Mouse (Mus musculus) lung, embryonic 15.5 days (tissue): Measurements from ENCODE around the gene Rnf43. TPM values are rescaled to one million over a fixed set of nuclear protein-coding genes. Genes with fewer than 3 reads are reported as not detected.

Experiments used
- ATAC-seq: fragments of 200-750 bp; cut with Nextera tagmentation; 2 replicates; pipeline ENCODE4 v1.8.0; 2017; ENCODE audit warnings: moderate number of reproducible peaks, borderline replicate concordance; ENCODE audit not compliant: low FRiP score, low TSS enrichment; ENCODE audit errors: extremely low read depth
- H3K27ac ChIP-seq: fragments of 300-500 bp; sonication (generic); 2 replicates; pipeline ENCODE4 v1.5.1; 2015; ENCODE audit warnings: moderate library complexity, mild to moderate bottlenecking, inconsistent platforms
- H3K27me3 ChIP-seq: fragments of 300-500 bp; sonication (generic); 2 replicates; pipeline ENCODE4 v1.6.1; 2015; ENCODE audit warnings: inconsistent platforms
- H3K36me3 ChIP-seq: fragments of 300-500 bp; sonication (generic); 2 replicates; pipeline ENCODE4 v1.6.1; 2015; ENCODE audit warnings: inconsistent platforms
- H3K4me1 ChIP-seq: fragments of 300-500 bp; sonication (generic); 2 replicates; pipeline ENCODE4 v1.6.1; 2015; ENCODE audit warnings: inconsistent platforms
- H3K4me2 ChIP-seq: fragments of 300-500 bp; sonication (generic); 2 replicates; pipeline ENCODE4 v1.6.1; 2015; ENCODE audit warnings: inconsistent platforms, mild to moderate bottlenecking, moderate library complexity
- H3K4me3 ChIP-seq: fragments of 300-500 bp; sonication (generic); 2 replicates; pipeline ENCODE4 v1.5.1; 2015; ENCODE audit warnings: mild to moderate bottlenecking, inconsistent platforms
- H3K9ac ChIP-seq: fragments of 300-500 bp; sonication (generic); 2 replicates; pipeline ENCODE4 v1.6.1; 2015; ENCODE audit warnings: inconsistent platforms
- H3K9me3 ChIP-seq: fragments of 300-500 bp; sonication (generic); 2 replicates; pipeline ENCODE4 v1.6.1; 2016; ENCODE audit warnings: inconsistent platforms
- WGBS: fragments of 180-500 bp; shearing (Covaris S2); methylation state at CpG from one replicate; pipeline ENCODE4 v1.1.7; 2015; 5-methylcytosine and 5-hydroxymethylcytosine counted together
- polyA plus RNA-seq: library from polyadenylated mRNA; unstranded; fragments of >200 nt; fragmentation: Nextera tagmentation; extraction: Ambion mirVana; gene quantifications from 2 replicates; pipeline ENCODE4 v1.2.1, GENCODE M21; 2015

Rnf43 gene
- polyA plus RNA-seq, 1 experiment from 2014 or later = 16.4 TPM

DNA sequence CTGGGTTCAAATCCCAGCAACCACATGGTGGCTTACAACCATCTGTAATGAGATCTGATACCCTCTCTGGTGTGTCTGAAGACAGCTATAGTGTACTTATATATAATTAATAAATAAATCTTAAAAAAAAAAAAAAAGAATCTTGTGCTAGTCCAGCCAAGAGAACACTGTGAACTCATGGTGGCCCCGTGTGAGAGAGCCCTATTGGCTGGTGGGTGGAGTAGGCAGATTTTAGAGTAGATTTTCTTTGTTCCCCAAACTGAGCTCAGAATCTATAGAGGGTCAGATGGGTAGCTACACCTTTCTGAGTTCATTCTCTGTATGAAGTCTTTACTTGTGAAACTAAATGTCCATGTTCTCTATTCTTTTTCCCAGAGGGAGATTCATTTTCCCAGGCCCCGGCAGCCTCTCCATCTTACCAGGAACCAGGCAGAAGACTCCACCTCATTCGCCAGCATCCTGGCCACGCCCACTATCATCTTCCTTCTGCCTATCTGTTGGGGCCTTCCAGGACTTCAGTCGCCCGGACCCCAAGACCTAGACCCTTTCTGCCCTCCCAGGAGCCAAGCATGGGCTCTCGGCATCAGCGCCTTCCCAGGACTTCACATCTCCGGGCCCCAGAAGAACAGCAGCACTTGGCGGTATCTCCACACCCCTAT is 68.3 kb downstream of the Rnf43 start:
- Histone ChIP-seq H3K27ac (no peak overlapping the region), H3K4me1 (peaks cover 14% of the 10 kb centered on the region), H3K4me2 (no peak overlapping the region), H3K36me3 (peaks cover 8% of the 10 kb centered on the region; the same call in 1 of the 2 replicates), H3K9ac (no peak overlapping the region), H3K9me3 (no peaks in the 10 kb centered on the region), H3K4me3 (no peak overlapping the region), H3K27me3 (no peaks in the 10 kb centered on the region)
- no peak for ATAC-seq
- WGBS = 77% methylated on average over 10 of the region's 10 CpGs

DNA sequence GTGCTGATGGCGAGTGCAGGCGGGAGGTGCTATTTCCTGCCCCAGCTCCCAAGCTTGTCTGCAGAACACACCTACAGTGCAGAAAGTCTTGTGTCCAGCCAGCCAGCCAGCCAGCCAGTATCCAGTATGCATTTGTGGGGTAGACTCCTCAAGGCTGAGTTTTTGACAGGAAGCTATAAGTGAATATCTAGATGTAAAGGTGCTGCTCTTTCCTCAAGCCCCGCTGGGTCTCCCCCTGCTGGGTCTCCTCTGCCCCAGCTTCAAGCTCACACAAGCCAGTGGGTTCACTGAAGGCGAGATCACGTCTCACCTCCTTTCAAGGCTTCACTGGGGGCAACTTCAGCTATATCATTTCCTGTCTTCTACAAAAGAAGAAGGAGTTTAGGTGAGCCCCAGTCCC is 71.8 kb downstream of the Rnf43 start:
- H3K9me3 ChIP-seq = no peaks in the 10 kb centered on the region
- no peak overlapping the region; the same call in 1 of the 2 replicates for H3K9ac ChIP-seq
- H3K4me1 ChIP-seq = peaks cover 17% of the 10 kb centered on the region
- no peak overlapping the region for H3K27ac ChIP-seq
- no peak overlapping the region for H3K4me3 ChIP-seq
- no peaks in the 10 kb centered on the region for H3K27me3 ChIP-seq
- no peak for ATAC-seq
- 44% methylated on average over 5 of the region's 5 CpGs for WGBS
- H3K4me2 ChIP-seq = 0 out of 2 replicates have a peak overlapping the region, but pooled peaks have one; percentile 5
- H3K36me3 ChIP-seq = peaks cover 9% of the 10 kb centered on the region; the same call in 1 of the 2 replicates

DNA sequence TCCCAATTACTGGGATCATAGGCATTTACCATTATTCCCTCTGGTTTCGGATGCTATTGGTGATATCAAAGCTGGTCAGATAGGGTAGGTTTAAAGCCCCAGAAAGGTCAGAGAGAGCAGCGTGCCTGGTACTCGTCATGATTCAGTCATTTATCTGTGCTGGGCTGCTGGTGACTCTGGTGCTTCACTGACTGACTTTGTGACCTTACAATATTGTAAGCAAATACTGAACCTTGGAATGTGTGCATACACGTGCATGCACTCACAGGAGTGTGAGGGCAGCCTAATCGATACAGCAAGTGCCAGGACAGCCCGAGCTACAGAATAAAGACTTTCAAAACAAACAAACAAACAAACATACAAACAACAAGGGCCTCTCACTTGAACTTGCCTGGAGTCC is 73.2 kb downstream of the Rnf43 start:
- Histone ChIP-seq H3K4me1 (peaks cover 17% of the 10 kb centered on the region), H3K9me3 (no peaks in the 10 kb centered on the region), H3K27ac (peak overlapping the region; percentile 90; the same call in 1 of the 2 replicates), H3K36me3 (peaks cover 20% of the 10 kb centered on the region), H3K9ac (0 out of 2 replicates have a peak overlapping the region, but pooled peaks have one; percentile 50), H3K27me3 (no peaks in the 10 kb centered on the region), H3K4me2 (peak overlapping the region; percentile 75), H3K4me3 (no peak overlapping the region)
- WGBS = 59% methylated on average over 6 of the region's 6 CpGs
- no peak for ATAC-seq

DNA sequence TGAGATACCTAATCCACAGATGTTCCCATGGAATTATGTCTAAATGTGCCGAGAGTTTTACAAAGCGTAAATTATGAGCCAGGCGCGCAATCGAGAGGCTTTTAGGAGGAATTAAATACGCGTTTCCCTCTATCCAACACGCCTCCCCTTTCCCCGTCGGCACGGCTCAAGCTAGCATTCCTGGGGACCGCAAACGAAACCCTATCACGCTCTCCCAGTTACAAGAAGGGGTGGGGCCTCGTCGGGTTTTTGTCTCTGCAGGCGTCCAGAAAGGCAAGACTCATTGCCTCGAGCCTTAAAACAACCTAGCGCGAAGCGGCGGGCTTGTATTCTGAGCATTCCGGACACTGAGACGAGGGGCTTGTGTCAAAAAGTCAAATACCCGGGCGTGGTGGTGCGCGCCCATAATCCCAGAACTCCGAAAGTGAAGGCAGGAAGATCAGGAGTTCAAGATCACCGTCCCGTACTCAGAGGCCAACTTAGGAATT is 74.2 kb downstream of the Rnf43 start:
- peak overlapping the region; percentile 50 for H3K9ac ChIP-seq
- peak overlapping the region; percentile 90 for H3K27ac ChIP-seq
- under 1% methylated on average over 31 of the region's 31 CpGs for WGBS
- H3K27me3 ChIP-seq = no peaks in the 10 kb centered on the region
- no peaks in the 10 kb centered on the region for H3K9me3 ChIP-seq
- H3K4me1 ChIP-seq = peaks cover 17% of the 10 kb centered on the region
- peaks cover 18% of the 10 kb centered on the region for H3K36me3 ChIP-seq
- peak overlapping the region; percentile 72 for H3K4me3 ChIP-seq
- H3K4me2 ChIP-seq = peak overlapping the region; percentile 75
- peak; percentile 85 for ATAC-seq

DNA sequence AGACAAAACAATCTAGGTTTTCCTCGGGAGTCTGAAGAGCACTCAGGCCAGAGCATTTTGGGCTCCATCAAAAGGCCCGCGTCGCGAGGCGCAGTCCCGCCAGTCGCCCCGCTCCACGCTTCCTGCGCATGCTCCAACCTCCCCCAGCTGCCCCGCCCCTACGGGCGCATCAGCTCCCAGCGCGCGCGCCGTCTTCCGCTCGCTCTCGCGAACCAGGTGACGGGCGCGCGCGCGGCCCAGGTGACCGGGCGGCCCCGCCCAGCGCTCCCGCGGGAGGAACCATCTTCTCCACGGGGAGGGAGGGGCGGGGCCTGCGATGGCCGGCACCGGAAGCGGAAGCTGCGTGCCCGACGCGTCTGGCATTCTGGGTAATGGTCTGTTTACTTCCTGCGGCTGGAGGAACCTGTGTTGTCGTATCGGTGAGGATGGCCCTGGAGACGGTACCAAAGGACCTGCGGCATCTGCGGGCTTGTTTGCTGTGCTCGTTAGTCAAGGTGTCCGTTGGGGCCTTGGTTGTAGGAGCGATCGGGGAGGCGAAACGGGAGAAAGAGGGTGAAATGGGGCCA is 74.7 kb downstream of the Rnf43 start, which contains the start of gene Supt4a:
Supt4a (plus strand) TSS at position 378 of the 566 bp plus-strand sequence.
- WGBS = under 1% methylated on average over 33 of the region's 57 CpGs
- ATAC-seq = peak; percentile 93
- Histone ChIP-seq H3K27ac (peak within 1 kb of the TSS; percentile 90), H3K4me2 (peak within 1 kb of the TSS; percentile 75), H3K4me1 (peaks cover 17% of the 10 kb centered on the region), H3K4me3 (peak within 1 kb of the TSS; percentile 72), H3K9ac (peak within 1 kb of the TSS; percentile 63), H3K27me3 (no peaks in the 10 kb centered on the region), H3K9me3 (no peaks in the 10 kb centered on the region), H3K36me3 (peaks cover 23% of the 10 kb centered on the region)

DNA sequence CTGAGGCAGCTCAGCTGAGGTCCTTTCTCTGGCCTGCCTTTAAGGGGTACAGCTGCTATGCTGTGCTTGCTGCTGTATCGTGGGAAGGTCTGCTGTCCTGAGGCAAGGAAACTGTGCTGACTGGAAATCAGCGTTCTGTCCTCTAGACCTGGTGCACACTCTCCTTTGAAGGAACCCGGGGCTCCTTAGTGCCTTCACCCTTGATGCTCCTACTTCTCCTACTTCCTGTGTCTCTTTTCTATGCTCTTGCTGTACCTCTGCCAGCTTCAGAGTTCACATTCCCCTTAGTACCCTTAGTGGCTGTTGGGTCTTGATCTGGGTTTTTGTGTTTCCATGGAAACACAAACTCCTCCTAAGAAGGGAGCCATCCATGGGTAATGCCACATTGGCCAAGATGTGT is 81.2 kb downstream of the Rnf43 start:
- H3K27ac ChIP-seq = no peak overlapping the region
- H3K4me3 ChIP-seq = no peak overlapping the region
- no peak for ATAC-seq
- no peak overlapping the region for H3K4me2 ChIP-seq
- no peaks in the 10 kb centered on the region for H3K27me3 ChIP-seq
- H3K9me3 ChIP-seq = no peaks in the 10 kb centered on the region
- H3K36me3 ChIP-seq = peaks cover 44% of the 10 kb centered on the region
- no peak overlapping the region for H3K9ac ChIP-seq
- WGBS = 88% methylated on average over 3 of the region's 3 CpGs
- 0 out of 2 replicates have a peak, but pooled peaks cover 2% of the 10 kb centered on the region for H3K4me1 ChIP-seq

DNA sequence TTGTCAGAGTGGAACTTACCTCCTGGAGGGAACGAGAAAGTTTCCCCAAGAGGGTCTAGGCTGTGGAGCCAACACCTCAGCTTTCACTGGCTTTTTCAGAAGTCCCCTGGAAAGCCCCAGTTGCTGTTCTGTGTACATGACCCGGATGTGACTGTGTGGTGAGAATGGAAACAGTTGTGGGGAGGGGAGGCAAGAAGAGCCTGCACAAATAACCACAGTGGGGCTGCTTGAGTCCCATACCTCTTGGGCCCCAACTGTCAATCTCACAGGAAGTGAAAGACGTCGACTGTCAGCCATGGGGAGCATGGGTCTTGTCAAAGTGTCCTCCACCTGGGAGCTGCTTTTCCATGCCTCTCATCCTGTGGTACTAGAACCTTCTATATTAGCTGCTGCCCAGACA is 82.4 kb downstream of the Rnf43 start:
- no peak overlapping the region for H3K4me3 ChIP-seq
- H3K36me3 ChIP-seq = peaks cover 36% of the 10 kb centered on the region
- WGBS = 86% methylated on average over 4 of the region's 4 CpGs

DNA sequence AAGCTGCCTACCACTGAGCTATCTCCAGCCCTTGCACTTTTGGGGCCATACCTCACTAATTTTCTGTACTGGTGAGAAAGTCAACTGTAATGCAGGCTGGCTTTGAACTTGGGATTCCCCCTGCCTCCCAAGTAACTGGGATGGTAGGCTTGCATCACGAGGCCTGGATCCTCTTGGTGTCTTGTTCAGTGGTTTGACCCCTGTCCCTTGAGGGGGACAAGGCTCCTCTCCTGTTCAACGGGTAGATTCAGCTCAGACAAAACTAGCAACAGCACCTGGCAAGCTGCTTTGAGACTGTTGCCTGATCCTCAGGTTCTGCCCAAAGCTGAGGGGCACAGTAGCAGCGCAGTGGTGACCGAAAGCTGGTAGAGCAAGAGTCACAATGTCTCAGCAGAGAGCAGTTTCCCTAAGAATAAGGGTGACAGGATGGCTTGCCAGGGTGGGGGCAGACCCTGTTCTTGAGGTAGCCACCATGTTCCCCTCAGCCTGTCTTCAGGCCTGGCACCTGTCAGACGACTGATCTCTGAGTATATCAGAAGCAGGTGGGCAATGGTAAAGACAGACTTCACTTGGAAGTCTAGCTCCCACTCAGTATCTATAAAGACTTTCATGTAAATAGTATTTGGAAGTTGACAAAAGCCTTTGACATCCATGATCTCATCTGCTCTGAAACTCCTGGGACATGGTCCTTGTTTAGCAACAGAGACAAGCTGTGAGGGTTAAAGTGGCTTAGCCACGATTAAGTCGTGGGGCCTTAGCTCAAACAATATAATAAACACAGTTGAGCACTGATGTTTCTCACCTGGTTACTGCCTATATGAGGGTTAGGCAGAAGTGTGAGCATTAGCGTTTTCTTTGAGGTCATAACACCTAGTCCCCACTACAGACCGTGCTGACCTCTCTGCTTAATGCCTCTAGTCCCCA is 83.4 kb downstream of the Rnf43 start:
- no peak for ATAC-seq

More for the DNA sequence above, 82.4 kb downstream of the Rnf43 start:
- Histone ChIP-seq H3K4me1 (0 out of 2 replicates have a peak, but pooled peaks cover 4% of the 10 kb centered on the region), H3K27me3 (no peaks in the 10 kb centered on the region), H3K27ac (no peak overlapping the region), H3K4me2 (no peak overlapping the region), H3K9ac (no peak overlapping the region), H3K9me3 (no peaks in the 10 kb centered on the region)
- ATAC-seq = no peak

DNA sequence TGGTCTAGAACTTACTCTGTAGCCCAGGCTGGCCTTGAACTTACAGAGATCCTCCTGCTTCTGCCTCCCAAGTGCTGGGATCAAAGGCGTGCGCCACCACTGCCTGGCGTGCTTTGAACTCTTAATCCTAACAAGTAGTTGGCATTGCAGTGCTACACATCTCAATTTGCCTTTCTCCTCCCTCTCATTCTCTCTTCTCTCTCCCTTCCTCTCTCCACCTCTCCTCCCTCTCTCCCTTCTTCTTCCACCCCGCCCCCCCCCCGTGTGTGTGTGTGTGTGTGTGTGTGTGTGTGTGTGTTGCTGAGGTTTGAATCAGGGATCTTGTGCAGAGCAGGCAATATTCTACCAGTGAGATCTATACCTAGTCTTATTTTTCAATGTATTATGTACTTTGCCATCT is 84.8 kb downstream of the Rnf43 start:
- no peak overlapping the region for H3K27ac ChIP-seq
- no peak overlapping the region for H3K9ac ChIP-seq
- H3K4me2 ChIP-seq = no peak overlapping the region
- H3K4me3 ChIP-seq = no peak overlapping the region
- no peaks in the 10 kb centered on the region for H3K27me3 ChIP-seq
- 0 out of 2 replicates have a peak, but pooled peaks cover 4% of the 10 kb centered on the region for H3K4me1 ChIP-seq
- WGBS = 82% methylated on average over 5 of the region's 5 CpGs
- H3K9me3 ChIP-seq = no peaks in the 10 kb centered on the region
- H3K36me3 ChIP-seq = peaks cover 20% of the 10 kb centered on the region
- no peak for ATAC-seq

More for the DNA sequence above, 83.4 kb downstream of the Rnf43 start:
- no peak overlapping the region for H3K4me2 ChIP-seq
- H3K9me3 ChIP-seq = no peaks in the 10 kb centered on the region
- H3K27me3 ChIP-seq = no peaks in the 10 kb centered on the region
- H3K4me1 ChIP-seq = 0 out of 2 replicates have a peak, but pooled peaks cover 4% of the 10 kb centered on the region
- H3K27ac ChIP-seq = no peak overlapping the region
- no peak overlapping the region for H3K9ac ChIP-seq
- 70% methylated on average over 9 of the region's 9 CpGs for WGBS
- H3K4me3 ChIP-seq = no peak overlapping the region
- H3K36me3 ChIP-seq = peaks cover 28% of the 10 kb centered on the region

DNA sequence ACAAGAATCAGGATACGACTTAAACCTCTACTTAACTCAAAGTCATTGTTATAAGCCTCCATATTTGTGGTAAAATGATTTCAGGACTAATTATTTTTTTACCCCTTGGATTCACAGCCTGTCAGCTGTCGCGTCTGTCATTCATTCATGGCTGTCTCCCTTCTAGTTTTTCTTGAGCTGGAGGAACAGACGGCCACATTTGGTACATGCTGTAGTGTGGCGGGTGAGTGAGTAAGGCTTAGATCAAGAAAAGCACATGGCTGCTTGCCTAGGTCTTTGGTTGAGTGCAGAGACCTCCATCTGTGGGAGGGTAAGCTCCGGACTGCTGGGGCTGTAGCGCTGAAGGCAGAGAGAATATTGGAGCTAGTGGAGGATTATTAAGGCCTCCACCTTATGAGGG is 85.2 kb downstream of the Rnf43 start:
- 87% methylated on average over 7 of the region's 7 CpGs for WGBS
- Histone ChIP-seq H3K27me3 (no peaks in the 10 kb centered on the region), H3K9ac (no peak overlapping the region), H3K4me3 (no peak overlapping the region), H3K9me3 (no peaks in the 10 kb centered on the region), H3K36me3 (peaks cover 16% of the 10 kb centered on the region), H3K4me1 (0 out of 2 replicates have a peak, but pooled peaks cover 4% of the 10 kb centered on the region), H3K27ac (no peak overlapping the region), H3K4me2 (no peak overlapping the region)
- ATAC-seq = no peak
